In genomic region chr2:168402782-168403513, GRCm38 (mm10) we compare ENCODE assay signal across 10 mouse cellular contexts.
DNase-seq lines count a peak whose midpoint lies in the region; ATAC-seq lines count a peak whose summit lies in the region.
"Had no signal": no experiment of that assay in that cellular context is flagged by ENCODE, and none has a peak within 500 bp of the region (broad histone marks: within the 10 kb centered on the region; RNA-seq: fewer than 3 reads in every experiment).

No protein-coding gene starts in this region.

- no peak overlapping the region for H3K9ac ChIP-seq in limb, embryonic 13.5 days
- no peak overlapping the region for H3K9ac ChIP-seq in forebrain, embryonic 12.5 days
- H3K9ac ChIP-seq: embryonic facial prominence, embryonic 13.5 days had no signal

- no peaks in the 10 kb centered on the region for H3K27me3 ChIP-seq in limb, embryonic 13.5 days
- no peaks in the 10 kb centered on the region for H3K27me3 ChIP-seq in limb, embryonic 10.5 days (ENCODE audit: low read depth, poor library complexity, severe bottlenecking)
- H3K27me3 ChIP-seq in forebrain, embryonic 12.5 days, result peaks cover 63% of the 10 kb centered on the region
- H3K27me3 ChIP-seq: embryonic facial prominence, embryonic 13.5 days had no signal

- no peak overlapping the region for H3K4me2 ChIP-seq in limb, embryonic 13.5 days (replicated peaks)
- no peak overlapping the region for H3K4me2 ChIP-seq in forebrain, embryonic 12.5 days
- H3K4me2 ChIP-seq: embryonic facial prominence, embryonic 13.5 days had no signal

- H3K4me1 ChIP-seq in limb, embryonic 13.5 days, result peaks cover 8% of the 10 kb centered on the region; the same call in 1 of the 2 replicates
- H3K4me1 ChIP-seq in limb, embryonic 10.5 days, result no peaks in the 10 kb centered on the region
- peaks cover 19% of the 10 kb centered on the region for H3K4me1 ChIP-seq in forebrain, embryonic 12.5 days
- H3K4me1 ChIP-seq: embryonic facial prominence, embryonic 13.5 days had no signal

- WGBS in limb, embryonic 13.5 days, result 48% methylated on average over 16 of the region's 16 CpGs
- 70% methylated on average over 16 of the region's 16 CpGs for WGBS in limb, embryonic 10.5 days
- WGBS in forebrain, embryonic 12.5 days, result 22% methylated on average over 16 of the region's 16 CpGs

- DNase-seq in limb, embryonic 10.5 days (ENCODE audit: low spot score), result no peak
- peak; percentile 36 to 39 for DNase-seq in left cerebral cortex, postnatal 36 days (ENCODE audit: low spot score in 2 of 2)
- peak; percentile 50 for DNase-seq in right cerebral cortex, postnatal 25 days
- DNase-seq in cerebellum, adult 18-20 months, result no peak
- no peak for DNase-seq in kidney, postnatal 25 days
- no peak for DNase-seq in urinary bladder, postnatal 4 days (ENCODE audit: low spot score in 2 of 2)
- DNase-seq: kidney, postnatal 36 days had no signal

- ATAC-seq in limb, embryonic 13.5 days (ENCODE audit: low FRiP score, low read depth), result peak; percentile 44; the same call in 1 of the 2 replicates
- ATAC-seq in forebrain, embryonic 12.5 days (ENCODE audit: low FRiP score), result 0 out of 2 replicates have a peak, but pooled peaks have one; percentile 42

- H3K27ac ChIP-seq in limb, embryonic 13.5 days, result no peak overlapping the region
- H3K27ac ChIP-seq in limb, embryonic 10.5 days, result no peak overlapping the region
- H3K27ac ChIP-seq in forebrain, embryonic 12.5 days, result 0 out of 2 replicates have a peak overlapping the region, but pooled peaks have one; percentile 25
- H3K27ac ChIP-seq: embryonic facial prominence, embryonic 13.5 days had no signal

- no peak overlapping the region for H3K4me3 ChIP-seq in limb, embryonic 13.5 days
- no peak overlapping the region for H3K4me3 ChIP-seq in limb, embryonic 10.5 days
- no peak overlapping the region for H3K4me3 ChIP-seq in forebrain, embryonic 12.5 days (replicated peaks)
- H3K4me3 ChIP-seq: embryonic facial prominence, embryonic 13.5 days had no signal

- intact Hi-C loops in left cerebral cortex, postnatal 36 days (cut with DNase I), result no loop called here

- H3K9me3 ChIP-seq in limb, embryonic 13.5 days, result 0 out of 2 replicates have a peak, but pooled peaks cover 2% of the 10 kb centered on the region
- H3K9me3 ChIP-seq in limb, embryonic 10.5 days (replicated peaks), result no peaks in the 10 kb centered on the region
- no peaks in the 10 kb centered on the region for H3K9me3 ChIP-seq in forebrain, embryonic 12.5 days
- H3K9me3 ChIP-seq: embryonic facial prominence, embryonic 13.5 days had no signal

- no peaks in the 10 kb centered on the region for H3K36me3 ChIP-seq in limb, embryonic 13.5 days
- H3K36me3 ChIP-seq in limb, embryonic 10.5 days, result no peaks in the 10 kb centered on the region
- no peaks in the 10 kb centered on the region for H3K36me3 ChIP-seq in forebrain, embryonic 12.5 days (replicated peaks)
- H3K36me3 ChIP-seq: embryonic facial prominence, embryonic 13.5 days had no signal

Comparison
In these comparisons a context has a peak if more than half of its experiments do, and no peak if none do; other contexts are left out.
1. DNase-seq: peak in left cerebral cortex, postnatal 36 days (2 of 2) and right cerebral cortex, postnatal 25 days (single experiment); none in limb, embryonic 10.5 days (single experiment), cerebellum, adult 18-20 months (0 of 2), kidney, postnatal 25 days (0 of 2) and urinary bladder, postnatal 4 days (0 of 2).